Mouse (Mus musculus): ENCODE measurements around the gene Ugt1a1. TPM values are rescaled to one million over a fixed set of nuclear protein-coding genes. Genes with fewer than 3 reads are reported as not detected.

Gene Ugt1a1
- polyA plus RNA-seq, 2 experiments = 2.3 to 5.8 TPM

- H3K27ac ChIP-seq (replicated peaks; ENCODE audit: low read depth, low read length) = no peak overlapping the region
- DNase-seq (ENCODE audit: low spot score) (no peak), ATAC-seq (ENCODE audit: low FRiP score, low read depth) (no peak)
- H3K4me3 ChIP-seq (replicated peaks; ENCODE audit: low read length) = no peak overlapping the region
- peaks cover 66% of the 10 kb centered on the region for H3K9me3 ChIP-seq (ENCODE audit: control insufficient read depth, low read length)
- peaks cover 4% of the 10 kb centered on the region; the same call in 1 of the 2 replicates for H3K36me3 ChIP-seq (ENCODE audit: control insufficient read depth, insufficient read depth, low read length)
- no peaks in the 10 kb centered on the region for H3K27me3 ChIP-seq (ENCODE audit: control insufficient read depth, insufficient read depth, low read length)
- no peak overlapping the region for H3K4me2 ChIP-seq (replicated peaks; ENCODE audit: low read depth, low read length, severe bottlenecking)
- no peaks in the 10 kb centered on the region for H3K4me1 ChIP-seq (ENCODE audit: control insufficient read depth, insufficient read depth, low read length)
- no peak overlapping the region for H3K9ac ChIP-seq (ENCODE audit: low read depth, low read length, severe bottlenecking)
- 87% methylated on average over 12 of the region's 12 CpGs for WGBS
- no peak for TF ChIP-seq POLR2A (IDR thresholded peaks at IDR 0.05; ENCODE audit: borderline replicate concordance, extremely low read depth, insufficient read depth, insufficient read length)
These were observed 43.2 kb downstream of the Ugt1a1 start for GRCm38 (mm10) chr1:88254793-88255465.

- Histone ChIP-seq H3K36me3 (ENCODE audit: control insufficient read depth, insufficient read depth, low read length) (peaks cover 9% of the 10 kb centered on the region), H3K9me3 (ENCODE audit: control insufficient read depth, low read length) (peaks cover 61% of the 10 kb centered on the region), H3K9ac (ENCODE audit: low read depth, low read length, severe bottlenecking) (no peak overlapping the region), H3K4me3 (replicated peaks; ENCODE audit: low read length) (no peak overlapping the region), H3K4me1 (ENCODE audit: control insufficient read depth, insufficient read depth, low read length) (no peaks in the 10 kb centered on the region), H3K4me2 (replicated peaks; ENCODE audit: low read depth, low read length, severe bottlenecking) (no peak overlapping the region), H3K27ac (replicated peaks; ENCODE audit: low read depth, low read length) (no peak overlapping the region), H3K27me3 (ENCODE audit: control insufficient read depth, insufficient read depth, low read length) (no peaks in the 10 kb centered on the region)
- no peak for ATAC-seq (ENCODE audit: low FRiP score, low read depth)
- 48% methylated on average over 2 of the region's 2 CpGs for WGBS
- DNase-seq (ENCODE audit: low spot score) = no peak
- no peak for TF ChIP-seq POLR2A (IDR thresholded peaks at IDR 0.05; ENCODE audit: borderline replicate concordance, extremely low read depth, insufficient read depth, insufficient read length)
These were observed 43.7 kb downstream of the Ugt1a1 start for GRCm38 (mm10) chr1:88255466-88255857.

DNA sequence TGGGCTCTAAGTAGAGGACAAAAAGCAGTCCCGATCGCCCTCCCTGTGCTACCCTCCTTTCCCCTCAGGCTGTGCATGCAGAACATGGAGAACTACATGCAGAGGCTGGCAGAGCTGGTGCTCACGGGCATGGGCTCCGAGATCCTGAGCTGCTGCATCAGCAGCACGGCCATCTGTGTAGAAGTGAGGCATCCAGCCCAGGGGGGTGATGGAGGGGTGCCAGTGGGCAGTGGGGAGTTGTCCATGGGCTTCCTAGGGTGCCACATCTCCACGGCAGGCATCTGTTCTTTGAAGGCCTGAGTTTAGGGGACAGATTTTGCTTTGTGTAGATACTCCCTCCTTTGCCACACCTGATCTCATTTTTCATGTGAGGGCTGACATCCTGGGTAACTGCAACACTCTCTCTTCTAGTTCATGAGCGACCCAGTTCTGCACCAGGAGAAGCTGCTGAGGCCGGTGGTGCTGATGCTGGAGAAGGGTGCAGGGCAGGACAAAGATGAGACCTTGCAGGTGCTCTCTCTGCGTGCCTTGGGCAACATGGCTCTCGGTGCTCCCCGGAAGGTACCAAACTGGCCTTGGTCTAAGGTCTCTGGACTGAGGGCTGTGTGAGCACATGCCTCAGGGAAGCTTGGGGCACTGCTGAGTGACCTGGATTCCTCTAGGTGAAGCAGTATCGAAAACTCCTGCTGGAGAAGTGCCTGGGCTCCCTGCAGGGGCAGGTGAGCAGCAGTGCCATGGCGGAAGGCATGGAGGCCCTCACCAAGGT is 44.4 kb downstream of the Ugt1a1 start:
- no peaks in the 10 kb centered on the region for H3K4me1 ChIP-seq (ENCODE audit: control insufficient read depth, insufficient read depth, low read length)
- peaks cover 55% of the 10 kb centered on the region for H3K9me3 ChIP-seq (ENCODE audit: control insufficient read depth, low read length)
- no peak overlapping the region for H3K4me2 ChIP-seq (replicated peaks; ENCODE audit: low read depth, low read length, severe bottlenecking)
- H3K36me3 ChIP-seq (ENCODE audit: control insufficient read depth, insufficient read depth, low read length) = peaks cover 16% of the 10 kb centered on the region
- ATAC-seq (ENCODE audit: low FRiP score, low read depth) = no peak
- TF ChIP-seq POLR2A (IDR thresholded peaks at IDR 0.05; ENCODE audit: borderline replicate concordance, extremely low read depth, insufficient read depth, insufficient read length) = no peak
- H3K4me3 ChIP-seq (replicated peaks; ENCODE audit: low read length) = no peak overlapping the region
- 79% methylated on average over 13 of the region's 13 CpGs for WGBS
- no peak overlapping the region for H3K9ac ChIP-seq (ENCODE audit: low read depth, low read length, severe bottlenecking)
- H3K27me3 ChIP-seq (ENCODE audit: control insufficient read depth, insufficient read depth, low read length) = no peaks in the 10 kb centered on the region
- DNase-seq (ENCODE audit: low spot score) = no peak
- no peak overlapping the region for H3K27ac ChIP-seq (replicated peaks; ENCODE audit: low read depth, low read length)

- no peaks in the 10 kb centered on the region for H3K27me3 ChIP-seq (ENCODE audit: control insufficient read depth, insufficient read depth, low read length)
- no peak overlapping the region for H3K27ac ChIP-seq (replicated peaks; ENCODE audit: low read depth, low read length)
- ATAC-seq (ENCODE audit: low FRiP score, low read depth) (no peak), DNase-seq (ENCODE audit: low spot score) (peak; percentile 58)
- TF ChIP-seq POLR2A (IDR thresholded peaks at IDR 0.05; ENCODE audit: borderline replicate concordance, extremely low read depth, insufficient read depth, insufficient read length) = no peak
- no peaks in the 10 kb centered on the region for H3K4me1 ChIP-seq (ENCODE audit: control insufficient read depth, insufficient read depth, low read length)
- WGBS = 74% methylated on average over 10 of the region's 10 CpGs
- no peak overlapping the region for H3K4me2 ChIP-seq (replicated peaks; ENCODE audit: low read depth, low read length, severe bottlenecking)
- H3K9me3 ChIP-seq (ENCODE audit: control insufficient read depth, low read length) = peaks cover 53% of the 10 kb centered on the region
- H3K4me3 ChIP-seq (replicated peaks; ENCODE audit: low read length) = no peak overlapping the region
- peaks cover 26% of the 10 kb centered on the region for H3K36me3 ChIP-seq (ENCODE audit: control insufficient read depth, insufficient read depth, low read length)
- H3K9ac ChIP-seq (ENCODE audit: low read depth, low read length, severe bottlenecking) = no peak overlapping the region
These were observed 45.3 kb downstream of the Ugt1a1 start for GRCm38 (mm10) chr1:88256886-88257663.

DNA sequence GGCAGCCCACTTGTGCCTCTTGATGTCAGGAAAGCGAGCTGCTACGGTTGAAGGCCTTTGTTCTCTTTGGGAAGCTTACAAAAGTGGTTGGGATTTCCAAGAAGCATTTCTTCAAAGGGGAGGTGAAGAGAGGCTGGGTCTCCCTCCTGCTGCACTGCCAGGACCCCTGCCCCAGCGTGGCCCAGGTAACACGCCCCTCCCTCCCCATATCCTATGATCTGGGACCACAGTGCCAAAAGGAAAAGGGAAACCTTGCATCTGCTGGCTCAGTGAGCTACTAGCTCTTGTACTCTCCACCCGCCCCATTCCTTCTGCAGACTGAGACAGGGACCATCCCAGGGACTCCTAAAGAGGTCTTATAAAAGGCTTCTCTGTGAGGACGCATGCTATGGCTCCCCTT is 45.9 kb downstream of the Ugt1a1 start:
- DNase-seq (ENCODE audit: low spot score) (no peak), ATAC-seq (ENCODE audit: low FRiP score, low read depth) (no peak)
- Histone ChIP-seq H3K4me1 (ENCODE audit: control insufficient read depth, insufficient read depth, low read length) (no peaks in the 10 kb centered on the region), H3K9me3 (ENCODE audit: control insufficient read depth, low read length) (peaks cover 47% of the 10 kb centered on the region), H3K27ac (replicated peaks; ENCODE audit: low read depth, low read length) (no peak overlapping the region), H3K4me2 (replicated peaks; ENCODE audit: low read depth, low read length, severe bottlenecking) (no peak overlapping the region), H3K4me3 (replicated peaks; ENCODE audit: low read length) (no peak overlapping the region), H3K27me3 (ENCODE audit: control insufficient read depth, insufficient read depth, low read length) (no peaks in the 10 kb centered on the region), H3K9ac (ENCODE audit: low read depth, low read length, severe bottlenecking) (no peak overlapping the region), H3K36me3 (ENCODE audit: control insufficient read depth, insufficient read depth, low read length) (peaks cover 32% of the 10 kb centered on the region)
- TF ChIP-seq POLR2A (IDR thresholded peaks at IDR 0.05; ENCODE audit: borderline replicate concordance, extremely low read depth, insufficient read depth, insufficient read length) = no peak
- 81% methylated on average over 6 of the region's 6 CpGs for WGBS
